Mouse (Mus musculus): Measurements from ENCODE around the gene Tmprss12.
"Not testable (repeated sequence)": the region's sequence is repeated elsewhere in the genome, so short reads cannot be mapped to it uniquely, and the experiment has no call there.

The Tmprss12 gene

DNA sequence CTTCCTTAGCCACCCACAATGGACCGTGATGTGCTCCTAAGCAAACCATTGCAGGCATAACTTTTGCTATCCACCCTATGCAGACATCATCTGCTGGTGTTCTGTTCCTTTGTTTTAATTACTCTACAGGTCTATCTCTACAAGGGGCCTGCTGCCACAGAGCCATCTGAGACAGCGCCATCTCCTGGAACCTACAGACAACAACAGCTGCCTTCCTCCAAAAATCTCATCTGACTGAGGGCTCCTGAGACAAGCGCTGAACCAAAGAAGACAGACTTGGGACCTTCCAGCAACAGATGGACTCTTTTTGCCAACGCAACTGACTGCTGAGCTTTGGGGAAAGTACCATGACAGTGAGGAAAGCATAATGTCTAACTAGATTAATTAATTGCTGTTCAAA, 47.5 kb downstream of the Tmprss12 start:
- peak; percentile 15; the same call in 1 of the 2 replicates for TF ChIP-seq CTCF (conservative IDR thresholded peaks at IDR 0.05; ENCODE audit: low read length)
- H3K4me1 ChIP-seq (replicated peaks; ENCODE audit: low read depth, low read length) = peaks cover 28% of the 10 kb centered on the region
- not testable (repeated sequence) for H3K9me3 ChIP-seq (ENCODE audit: low read length); H3K36me3 ChIP-seq (ENCODE audit: insufficient read depth, low read length); H3K4me3 ChIP-seq (replicated peaks; ENCODE audit: low read length); H3K27me3 ChIP-seq (ENCODE audit: insufficient read depth, low read length)

GRCm38 (mm10) chr15:100329336-100329735, 48.7 kb downstream of the Tmprss12 start:
- peaks cover 23% of the 10 kb centered on the region for H3K4me1 ChIP-seq (replicated peaks; ENCODE audit: low read depth, low read length)
- H3K27me3 ChIP-seq (ENCODE audit: insufficient read depth, low read length); H3K9me3 ChIP-seq (ENCODE audit: low read length); H3K4me3 ChIP-seq (replicated peaks; ENCODE audit: low read length); H3K36me3 ChIP-seq (ENCODE audit: insufficient read depth, low read length): not testable (repeated sequence)

DNA sequence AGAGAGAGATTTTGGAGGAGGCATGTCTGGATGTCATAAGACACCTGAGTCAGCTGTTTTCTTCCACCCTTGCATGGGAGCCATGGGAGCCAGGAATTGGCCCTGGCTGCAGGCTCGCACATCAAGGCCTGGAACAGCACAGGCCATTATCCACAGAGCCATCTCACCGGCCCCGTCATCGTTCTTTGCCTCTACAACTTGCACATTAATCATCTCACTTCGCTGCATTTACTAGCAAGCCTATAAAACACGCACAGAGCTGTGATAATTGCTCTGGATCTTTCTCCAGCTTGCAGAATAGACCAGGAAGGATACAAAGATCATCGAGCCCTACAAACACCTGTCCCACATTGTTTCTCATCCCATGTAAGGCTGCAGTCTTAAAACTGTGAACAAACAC, 50.1 kb downstream of the Tmprss12 start:
- Histone ChIP-seq H3K36me3 (ENCODE audit: insufficient read depth, low read length) (no peaks in the 10 kb centered on the region), H3K4me1 (replicated peaks; ENCODE audit: low read depth, low read length) (peaks cover 12% of the 10 kb centered on the region), H3K27me3 (ENCODE audit: insufficient read depth, low read length) (no peaks in the 10 kb centered on the region; the same call in 1 of the 2 replicates), H3K9me3 (ENCODE audit: low read length) (no peaks in the 10 kb centered on the region), H3K4me3 (replicated peaks; ENCODE audit: low read length) (no peak overlapping the region)
- TF ChIP-seq POU5F1 (IDR thresholded peaks at IDR 0.05; ENCODE audit: borderline replicate concordance, low read length) (no peak), CTCF (conservative IDR thresholded peaks at IDR 0.05; ENCODE audit: low read length) (no peak), NANOG (IDR thresholded peaks at IDR 0.05; ENCODE audit: borderline replicate concordance, low read length) (no peak)

DNA sequence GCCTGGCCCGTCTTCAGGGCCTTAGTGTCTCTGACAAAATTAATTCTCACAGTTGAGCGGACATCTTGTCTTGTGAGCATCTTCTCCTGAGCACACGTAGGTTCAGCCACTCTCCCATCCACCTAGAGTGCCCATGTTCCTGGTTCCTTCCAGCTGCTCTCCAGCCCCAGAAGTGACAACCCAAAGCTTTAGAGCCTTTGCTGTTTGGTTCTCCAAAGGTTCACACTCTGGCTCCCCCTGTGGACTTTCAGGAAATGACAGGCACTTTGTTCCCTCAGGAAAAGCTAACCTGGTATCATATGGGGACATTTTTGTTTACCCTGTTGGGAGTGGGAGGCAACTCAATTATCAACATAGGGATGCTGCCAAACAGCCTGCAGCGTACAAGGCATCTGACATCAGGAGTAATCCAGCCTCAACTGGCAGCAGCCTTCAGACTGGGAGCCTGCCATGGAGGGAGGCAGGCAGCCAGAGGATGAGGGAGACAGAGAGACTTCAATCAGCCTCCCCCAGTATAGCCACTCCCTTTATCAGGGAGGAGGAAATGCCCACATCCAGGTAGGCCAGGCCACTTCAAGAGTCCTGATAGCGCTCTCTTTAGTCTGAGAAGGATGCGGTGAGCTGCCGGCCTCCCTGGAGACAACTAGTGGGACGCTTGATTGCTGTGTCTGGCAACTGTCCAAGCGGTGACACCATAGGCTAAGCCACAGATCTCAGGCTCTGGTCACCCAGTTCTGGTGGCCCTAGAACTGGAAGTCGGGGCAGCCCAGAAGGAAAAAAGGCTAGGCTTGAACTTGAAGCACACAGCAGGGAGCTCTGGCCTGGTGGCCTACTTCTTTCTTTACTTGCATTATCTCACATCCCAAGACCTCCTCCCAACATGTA, 51.7 kb downstream of the Tmprss12 start:
- H3K4me3 ChIP-seq (replicated peaks; ENCODE audit: low read length); H3K27me3 ChIP-seq (ENCODE audit: insufficient read depth, low read length); H3K36me3 ChIP-seq (ENCODE audit: insufficient read depth, low read length); H3K9me3 ChIP-seq (ENCODE audit: low read length); H3K4me1 ChIP-seq (replicated peaks; ENCODE audit: low read depth, low read length): not testable (repeated sequence)
- TF ChIP-seq CTCF (conservative IDR thresholded peaks at IDR 0.05; ENCODE audit: low read length) = peak; percentile 24

- no peaks in the 10 kb centered on the region for H3K9me3 ChIP-seq (ENCODE audit: low read length)
- no peaks in the 10 kb centered on the region for H3K36me3 ChIP-seq (ENCODE audit: insufficient read depth, low read length)
- no peak within 1 kb of the TSS for H3K4me3 ChIP-seq (replicated peaks; ENCODE audit: low read length)
- no peaks in the 10 kb centered on the region; the same call in 1 of the 2 replicates for H3K27me3 ChIP-seq (ENCODE audit: insufficient read depth, low read length)
- H3K4me1 ChIP-seq (replicated peaks; ENCODE audit: low read depth, low read length) = peaks cover 4% of the 10 kb centered on the region
- TF ChIP-seq CTCF (conservative IDR thresholded peaks at IDR 0.05; ENCODE audit: low read length) (no peak), POU5F1 (IDR thresholded peaks at IDR 0.05; ENCODE audit: borderline replicate concordance, low read length) (no peak), NANOG (IDR thresholded peaks at IDR 0.05; ENCODE audit: borderline replicate concordance, low read length) (no peak)
Measured at GRCm38 (mm10) chr15:100334629-100335028, 54.0 kb downstream of the Tmprss12 start, which contains the start of gene Mettl7a3. Mettl7a3 (plus strand) TSS chr15:100334929.

- H3K4me3 ChIP-seq (replicated peaks; ENCODE audit: low read length); H3K27me3 ChIP-seq (ENCODE audit: insufficient read depth, low read length); H3K36me3 ChIP-seq (ENCODE audit: insufficient read depth, low read length); H3K4me1 ChIP-seq (replicated peaks; ENCODE audit: low read depth, low read length); H3K9me3 ChIP-seq (ENCODE audit: low read length): not testable (repeated sequence)
Measured at GRCm38 (mm10) chr15:100337328-100337727, 56.7 kb downstream of the Tmprss12 start.

GRCm38 (mm10) chr15:100337847-100338246, 57.2 kb downstream of the Tmprss12 start:
- not testable (repeated sequence) for H3K9me3 ChIP-seq (ENCODE audit: low read length)

DNA sequence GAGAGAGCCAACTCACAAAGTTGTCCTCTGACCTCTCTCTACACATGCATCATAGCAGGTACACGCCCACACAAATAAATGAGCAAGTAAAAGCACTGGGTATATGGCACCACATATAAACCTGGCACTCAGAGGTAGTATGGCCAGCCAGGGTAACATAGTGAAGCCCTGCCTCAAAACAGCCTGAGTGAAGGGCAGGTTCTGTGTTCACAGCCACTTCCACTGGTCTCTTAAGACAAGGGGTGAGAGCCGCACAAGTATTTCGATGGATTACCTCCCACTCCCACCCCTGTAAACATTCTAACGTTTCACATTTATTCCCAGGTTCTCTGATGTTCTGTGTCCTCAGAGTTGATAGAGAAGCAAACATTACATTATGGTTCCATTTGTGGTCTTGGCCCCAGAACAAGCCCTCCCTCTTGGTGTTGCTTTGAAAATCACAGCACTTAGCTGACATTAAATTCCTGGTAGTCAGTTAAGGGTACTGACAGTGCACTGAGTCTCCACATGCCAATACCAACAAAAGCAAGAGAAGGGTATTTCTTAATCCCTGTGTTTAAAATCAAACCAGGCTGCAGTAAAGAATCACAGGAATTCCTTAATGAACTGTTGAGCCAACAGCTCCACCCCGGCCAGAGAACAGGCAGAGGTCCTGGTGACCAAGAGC, 60.8 kb downstream of the Tmprss12 start:
- H3K4me1 ChIP-seq (replicated peaks; ENCODE audit: low read depth, low read length); H3K27me3 ChIP-seq (ENCODE audit: insufficient read depth, low read length); H3K9me3 ChIP-seq (ENCODE audit: low read length); H3K4me3 ChIP-seq (replicated peaks; ENCODE audit: low read length); H3K36me3 ChIP-seq (ENCODE audit: insufficient read depth, low read length): not testable (repeated sequence)

More at GRCm38 (mm10) chr15:100337847-100338246, 57.2 kb downstream of the Tmprss12 start:
- not testable (repeated sequence) for H3K27me3 ChIP-seq (ENCODE audit: insufficient read depth, low read length); H3K4me3 ChIP-seq (replicated peaks; ENCODE audit: low read length); H3K36me3 ChIP-seq (ENCODE audit: insufficient read depth, low read length); H3K4me1 ChIP-seq (replicated peaks; ENCODE audit: low read depth, low read length)
